Mouse (Mus musculus): ENCODE data around the gene Aftph.

- TF ChIP-seq CTCF (IDR thresholded peaks at IDR 0.05; ENCODE audit: low read depth, low read length) (no peak), POLR2A (IDR thresholded peaks at IDR 0.05; ENCODE audit: borderline replicate concordance, low read depth, low read length) (no peak)
Observed at GRCm38 (mm10) chr11:20672513-20672912, 68.9 kb downstream of the Aftph start.
